Mouse (Mus musculus) forebrain, embryonic 11.5 days (tissue): Measurements from ENCODE around the gene Prox1. TPM values are rescaled to one million over a fixed set of nuclear protein-coding genes. Genes with fewer than 3 reads are reported as not detected.

Experiments used
- polyA plus RNA-seq: library from polyadenylated mRNA; unstranded; fragments of >200 nt; fragmentation: Nextera tagmentation; extraction: Ambion mirVana; gene quantifications from 2 replicates; pipeline ENCODE4 v1.2.1, GENCODE M21; 2014

Gene Prox1
- polyA plus RNA-seq, 1 experiment from 2014 or later, result 8.5 TPM

Other genes starting within 250 kb of the Prox1 start
- 43.1 and 46.0 TPM in 2 replicates for gene Smyd2, start 248.4 kb downstream of the Prox1 start, polyA plus RNA-seq